Mouse (Mus musculus): ENCODE results near the gene Igf1. TPM values are rescaled to one million over a fixed set of nuclear protein-coding genes. Genes with fewer than 3 reads are reported as not detected.

The Igf1 gene
- 0.93 TPM for polyA plus RNA-seq (2017; shearing (Covaris generic))

DNA sequence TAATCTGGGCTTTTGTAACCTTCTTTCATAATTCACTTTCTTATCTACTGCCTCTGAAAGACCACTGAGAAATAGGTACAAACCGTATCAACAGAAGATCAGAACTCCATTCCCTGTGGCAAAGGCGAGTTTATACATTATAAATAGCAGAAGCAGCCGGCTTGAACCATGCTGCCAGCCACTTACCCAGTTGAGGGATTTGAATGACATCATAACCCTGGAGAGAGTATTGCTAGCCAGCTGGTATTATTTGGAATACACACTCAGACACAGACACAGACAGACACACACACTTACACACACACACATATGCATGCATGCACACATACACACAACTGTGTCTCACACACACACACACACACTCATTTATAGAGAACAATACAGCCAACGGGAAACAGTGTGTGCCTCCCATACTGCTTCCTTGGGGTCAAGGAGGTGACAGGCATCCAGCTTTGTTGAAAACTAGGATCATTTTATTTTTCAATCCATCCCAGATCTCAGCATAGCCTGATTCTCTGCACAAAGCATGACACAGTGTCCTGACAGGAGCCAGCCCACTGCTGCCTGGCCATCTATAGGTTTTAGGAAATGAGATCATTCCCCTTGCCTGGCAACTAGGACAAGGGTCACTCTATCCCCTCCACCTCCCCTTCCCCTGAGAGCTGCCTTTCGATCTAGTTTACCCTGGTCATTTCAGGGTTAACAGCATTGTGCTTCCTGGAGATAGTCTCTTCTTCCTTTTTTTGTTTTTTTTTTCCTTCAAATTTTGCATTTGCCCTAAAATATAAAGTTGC, at the start of gene Igf1:
Gene Igf1, plus strand, starts transcription at position 253 of the 794 bp plus-strand sequence.

Other genes with a start within 250 kb of the Igf1 start
- gene Pmch, start 232.8 kb downstream of the Igf1 start, polyA plus RNA-seq (2017; shearing (Covaris generic)): 0.24 TPM

Data from CD4-positive, CD25-positive, alpha-beta regulatory T cell (primary cell).